Mouse (Mus musculus) lung, embryonic 14.5 days (tissue): ENCODE measurements around the gene Smg7. TPM values are rescaled to one million over a fixed set of nuclear protein-coding genes. Genes with fewer than 3 reads are reported as not detected.

ENCODE experiments used
- ATAC-seq: fragments of 200-750 bp; cut with Nextera tagmentation; 2 replicates; pipeline ENCODE4 v1.8.0; 2017; ENCODE audit warnings: mild to moderate bottlenecking, moderate TSS enrichment, moderate library complexity; ENCODE audit not compliant: insufficient read depth
- DNase-seq: peaks from one replicate; pipeline ENCODE4 v3.0.0-alpha.2; 2015
- H3K27ac ChIP-seq: fragments of 300-500 bp; sonication (generic); 2 replicates; pipeline ENCODE4 v1.5.1; 2014; ENCODE audit warnings: low read depth, mild to moderate bottlenecking, moderate library complexity
- H3K27me3 ChIP-seq: fragments of 300-500 bp; sonication (generic); 2 replicates; pipeline ENCODE4 v1.6.1; 2014; ENCODE audit warnings: low read length, control low read depth; ENCODE audit not compliant: insufficient read depth
- H3K36me3 ChIP-seq: fragments of 300-500 bp; sonication (generic); 2 replicates; pipeline ENCODE4 v1.6.1; 2014; ENCODE audit warnings: control low read depth; ENCODE audit not compliant: insufficient read depth
- H3K4me1 ChIP-seq: fragments of 300-500 bp; sonication (generic); 2 replicates; pipeline ENCODE4 v1.6.1; 2014; ENCODE audit warnings: antibody characterized with exemption, control low read depth; ENCODE audit not compliant: insufficient read depth
- H3K4me2 ChIP-seq: fragments of 300-500 bp; sonication (generic); 2 replicates; pipeline ENCODE4 v1.6.1; 2014; ENCODE audit warnings: mild to moderate bottlenecking
- H3K4me3 ChIP-seq: fragments of 300-500 bp; sonication (generic); 2 replicates; pipeline ENCODE4 v1.5.1; 2014; ENCODE audit warnings: low read depth, low read length
- H3K9ac ChIP-seq: fragments of 300-500 bp; sonication (generic); 2 replicates; pipeline ENCODE4 v1.6.1; 2014
- H3K9me3 ChIP-seq: fragments of 300-500 bp; sonication (generic); 2 replicates; pipeline ENCODE4 v1.6.1; 2016; ENCODE audit warnings: low read depth, low read length, control low read depth
- CTCF ChIP-seq: IDR thresholded peaks from 2 replicates; pipeline ENCODE4 v1.5.1; 2016; ENCODE audit warnings: antibody characterized with exemption, low read depth
- WGBS: fragments of 180-500 bp; shearing (Covaris S2); extraction: QIAGEN DNeasy Blood & Tissue Kit; methylation state at CpG from one replicate; pipeline ENCODE4 v1.1.7; 2014; 5-methylcytosine and 5-hydroxymethylcytosine counted together
- polyA plus RNA-seq: library from polyadenylated mRNA; unstranded; fragments of >200 nt; fragmentation: Nextera tagmentation; extraction: Ambion mirVana; gene quantifications from 2 replicates; pipeline ENCODE4 v1.2.1, GENCODE M21; 2014

Smg7 gene
- polyA plus RNA-seq, 1 experiment from 2014 or later: 44.1 TPM

GRCm38 (mm10) chr1:152793495-152794130, 108.8 kb downstream of the Smg7 start:
- 0 out of 2 replicates have a peak, but pooled peaks cover 4% of the 10 kb centered on the region for H3K4me1 ChIP-seq
- no peaks in the 10 kb centered on the region for H3K9me3 ChIP-seq
- WGBS: 73% methylated on average over 6 of the region's 6 CpGs
- ATAC-seq (no peak), DNase-seq (no peak)
- H3K4me2 ChIP-seq: no peak overlapping the region
- no peak for TF ChIP-seq CTCF
- H3K27me3 ChIP-seq: no peaks in the 10 kb centered on the region
- no peak overlapping the region for H3K9ac ChIP-seq
- H3K4me3 ChIP-seq: no peak overlapping the region
- no peaks in the 10 kb centered on the region for H3K36me3 ChIP-seq
- no peak overlapping the region for H3K27ac ChIP-seq

GRCm38 (mm10) chr1:152792736-152793494, 109.5 kb downstream of the Smg7 start:
- Histone ChIP-seq H3K9me3 (no peaks in the 10 kb centered on the region), H3K27ac (no peak overlapping the region), H3K4me3 (no peak overlapping the region), H3K36me3 (no peaks in the 10 kb centered on the region), H3K4me1 (0 out of 2 replicates have a peak, but pooled peaks cover 4% of the 10 kb centered on the region), H3K9ac (no peak overlapping the region), H3K4me2 (no peak overlapping the region), H3K27me3 (no peaks in the 10 kb centered on the region)
- no peak for TF ChIP-seq CTCF
- DNase-seq (no peak), ATAC-seq (no peak)
- WGBS: 65% methylated on average over 12 of the region's 12 CpGs

- Histone ChIP-seq H3K4me2 (peak overlapping the region; percentile 29; the same call in 1 of the 2 replicates), H3K27ac (peak overlapping the region; percentile 44), H3K9me3 (no peaks in the 10 kb centered on the region), H3K36me3 (no peaks in the 10 kb centered on the region), H3K9ac (no peak overlapping the region), H3K27me3 (no peaks in the 10 kb centered on the region), H3K4me3 (no peak overlapping the region), H3K4me1 (0 out of 2 replicates have a peak, but pooled peaks cover 4% of the 10 kb centered on the region)
- TF ChIP-seq CTCF: no peak
- ATAC-seq: peak; percentile 46; the same call in 1 of the 2 replicates
- DNase-seq: no peak
- 31% methylated on average over 4 of the region's 4 CpGs for WGBS
These were observed 111.2 kb downstream of the Smg7 start for GRCm38 (mm10) chr1:152791269-152791668.

- H3K9me3 ChIP-seq: no peaks in the 10 kb centered on the region
- peak; percentile 43 for DNase-seq
- TF ChIP-seq CTCF: no peak
- H3K36me3 ChIP-seq: no peaks in the 10 kb centered on the region
- 0 out of 2 replicates have a peak, but pooled peaks cover 4% of the 10 kb centered on the region for H3K4me1 ChIP-seq
- no peak overlapping the region for H3K9ac ChIP-seq
- H3K27ac ChIP-seq: peak overlapping the region; percentile 44; the same call in 1 of the 2 replicates
- WGBS: 13% methylated on average over 6 of the region's 6 CpGs
- H3K4me2 ChIP-seq: peak overlapping the region; percentile 29; the same call in 1 of the 2 replicates
- no peaks in the 10 kb centered on the region for H3K27me3 ChIP-seq
- H3K4me3 ChIP-seq: no peak overlapping the region
- ATAC-seq: peak; percentile 68
These were observed 111.6 kb downstream of the Smg7 start for GRCm38 (mm10) chr1:152790821-152791220.

- DNase-seq: peak; percentile 81
These were observed 112.2 kb downstream of the Smg7 start for GRCm38 (mm10) chr1:152790254-152790653.

GRCm38 (mm10) chr1:152788121-152788660, 114.3 kb downstream of the Smg7 start:
- H3K27me3 ChIP-seq: no peaks in the 10 kb centered on the region
- no peak for DNase-seq

More at GRCm38 (mm10) chr1:152790254-152790653, 112.2 kb downstream of the Smg7 start:
- peak overlapping the region; percentile 65; the same call in 1 of the 2 replicates for H3K27ac ChIP-seq
- no peaks in the 10 kb centered on the region for H3K36me3 ChIP-seq
- H3K27me3 ChIP-seq: no peaks in the 10 kb centered on the region
- H3K9me3 ChIP-seq: no peaks in the 10 kb centered on the region
- no peak overlapping the region for H3K9ac ChIP-seq
- peak overlapping the region; percentile 29; the same call in 1 of the 2 replicates for H3K4me2 ChIP-seq
- H3K4me1 ChIP-seq: 0 out of 2 replicates have a peak, but pooled peaks cover 4% of the 10 kb centered on the region
- peak; percentile 78 for TF ChIP-seq CTCF
- 37% methylated on average over 12 of the region's 12 CpGs for WGBS
- H3K4me3 ChIP-seq: no peak overlapping the region
- peak; percentile 37; the same call in 1 of the 2 replicates for ATAC-seq

More at GRCm38 (mm10) chr1:152788121-152788660, 114.3 kb downstream of the Smg7 start:
- 36% methylated on average over 4 of the region's 4 CpGs for WGBS
- 0 out of 2 replicates have a peak, but pooled peaks cover 4% of the 10 kb centered on the region for H3K4me1 ChIP-seq
- no peak overlapping the region for H3K4me3 ChIP-seq
- H3K27ac ChIP-seq: no peak overlapping the region
- no peak for TF ChIP-seq CTCF
- no peak overlapping the region for H3K9ac ChIP-seq
- no peak overlapping the region for H3K4me2 ChIP-seq
- no peaks in the 10 kb centered on the region for H3K36me3 ChIP-seq
- no peaks in the 10 kb centered on the region for H3K9me3 ChIP-seq
- ATAC-seq: no peak

Other genes with a start within 250 kb of the Smg7 start
- gene Apobec4, start 152.1 kb downstream of the Smg7 start, polyA plus RNA-seq: 0.16 TPM in 1 of 2 replicates, not detected in the other
- 46.7 and 54.5 TPM in 2 replicates for gene Rgl1, start 136.3 kb downstream of the Smg7 start, polyA plus RNA-seq
- 253 and 271 TPM in 2 replicates for gene Arpc5, start 136.1 kb downstream of the Smg7 start, polyA plus RNA-seq
- gene Ncf2, start 102.5 kb downstream of the Smg7 start, polyA plus RNA-seq: 4.7 and 5.4 TPM in 2 replicates
- gene Nmnat2, start 52.3 kb upstream of the Smg7 start, polyA plus RNA-seq: 3.6 and 4.1 TPM in 2 replicates